Mouse (Mus musculus) erythroid progenitor cell, adult 5-6 weeks (primary cell): ENCODE data around the gene Ugt1a7c. TPM values are rescaled to one million over a fixed set of nuclear protein-coding genes. Genes with fewer than 3 reads are reported as not detected.
"Not testable (repeated sequence)": the region's sequence is repeated elsewhere in the genome, so short reads cannot be mapped to it uniquely, and the experiment has no call there.

Experiments used
- ATAC-seq: replicated peaks from 2 replicates; pipeline ENCODE4 v1.8.0; 2016; ENCODE audit warnings: moderate number of reproducible peaks, mild to moderate bottlenecking, moderate TSS enrichment, inconsistent platforms; ENCODE audit not compliant: poor library complexity, low FRiP score, severe bottlenecking
- total RNA-seq, 2 experiments: library from RNA; stranded (forward) in 1 of 2; stranded (reverse) in 1 of 2; fragments of 150-400 nt in 1 of 2; fragments of 186-747, 209-891 nt in 1 of 2; gene quantifications; 2 replicates each; pipeline versions ENCODE4 v1.2.3 to v1.2.4; 2015 to 2017; ENCODE audit warnings: low replicate concordance in 2 of 2

Ugt1a7c gene
- total RNA-seq (2015; ENCODE audit: low replicate concordance): 4.0 and 7.5 TPM in 2 replicates
- total RNA-seq (2017; ENCODE audit: low replicate concordance): 3.6 and 11.5 TPM in 2 replicates

DNA sequence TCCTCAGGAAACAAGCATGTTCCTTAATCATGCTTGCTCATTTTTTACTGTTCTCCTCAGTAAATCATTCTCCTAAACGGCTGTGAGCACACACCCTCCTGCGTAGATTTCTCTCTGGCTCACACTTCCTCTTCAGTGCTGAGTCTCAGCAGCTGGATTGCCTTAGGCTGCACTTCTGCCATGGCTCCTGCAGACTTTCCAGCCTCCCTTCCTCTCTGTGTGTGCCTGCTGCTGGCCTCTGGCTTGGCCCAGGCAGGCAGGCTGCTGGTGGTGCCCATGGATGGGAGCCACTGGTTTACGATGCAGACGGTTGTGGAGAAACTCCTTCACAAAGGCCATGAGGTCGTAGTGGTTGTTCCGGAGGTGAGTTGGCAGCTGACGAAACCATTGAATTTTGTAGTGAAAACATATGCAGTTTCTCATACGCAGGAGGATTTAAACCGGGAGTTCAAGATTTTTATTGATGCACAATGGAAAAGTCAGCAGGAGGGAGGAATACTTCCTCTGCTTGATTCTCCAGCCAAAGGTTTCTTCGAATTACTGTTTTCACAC lies at the start of gene Ugt1a7c:
Gene Ugt1a7c, plus strand, starts transcription at position 122 of the 552 bp plus-strand sequence.
- no peak for ATAC-seq

GRCm38 (mm10) chr1:88047408-88047807 lies 47.5 kb upstream of the Ugt1a7c start:
- not testable (repeated sequence) for ATAC-seq

- ATAC-seq: no peak
These were observed 39.8 kb upstream of the Ugt1a7c start, which contains the start of gene Ugt1a10 for GRCm38 (mm10) chr1:88055088-88055487. Gene Ugt1a10 (plus strand): TSS chr1:88055388.

DNA sequence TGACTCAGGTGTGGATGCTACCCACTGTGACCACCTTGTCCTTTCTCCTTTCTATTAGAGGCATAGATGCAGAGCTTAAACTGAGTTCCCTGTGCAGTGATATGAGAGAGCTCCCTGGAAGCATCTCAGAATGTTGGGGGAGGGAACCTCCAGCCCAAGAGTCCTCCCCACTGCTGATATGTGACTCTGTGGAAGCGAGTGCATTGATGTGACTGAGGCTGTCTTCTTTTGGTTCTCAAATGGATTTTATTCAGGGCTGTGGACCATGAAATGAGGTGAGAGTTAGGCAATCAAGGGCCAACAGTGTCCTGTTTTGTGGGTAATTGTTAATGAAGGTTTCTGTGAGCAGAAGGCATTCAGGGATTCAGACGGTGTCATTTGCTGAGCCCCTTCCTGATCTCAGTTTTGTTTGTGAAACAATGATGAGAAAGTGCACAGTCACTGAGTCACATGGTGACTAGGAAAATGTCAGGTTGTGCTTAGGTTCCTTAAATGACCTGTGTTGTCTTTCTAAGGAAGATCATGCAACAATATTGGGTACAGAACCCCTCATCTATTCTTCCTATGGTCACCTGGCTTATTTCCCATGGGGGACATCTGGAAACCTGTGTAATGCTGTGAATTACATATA lies 28.3 kb upstream of the Ugt1a7c start:
- not testable (repeated sequence) for ATAC-seq

DNA sequence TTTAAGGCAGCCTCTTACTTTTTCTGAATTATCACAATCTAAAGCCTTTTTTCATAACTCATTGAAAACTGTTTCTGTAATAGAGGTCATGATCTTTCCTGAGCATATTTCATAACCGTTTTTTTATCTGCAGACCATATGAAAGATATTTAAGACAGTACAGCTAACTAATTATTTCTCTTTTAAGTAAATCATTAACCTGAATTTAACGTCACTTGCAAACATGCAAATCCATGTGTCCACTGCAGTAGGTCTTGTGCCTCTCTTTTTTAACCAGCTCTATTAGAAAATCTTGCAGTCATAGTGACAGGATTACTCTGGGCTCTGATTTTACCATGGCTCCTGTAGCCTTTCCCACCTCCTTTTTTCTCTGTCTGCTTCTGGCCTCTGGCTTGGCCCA lies 24.4 kb upstream of the Ugt1a7c start, which contains the start of gene Ugt1a9:
Gene Ugt1a9, plus strand, starts transcription at position 306 of the 400 bp plus-strand sequence.
- no peak for ATAC-seq

DNA sequence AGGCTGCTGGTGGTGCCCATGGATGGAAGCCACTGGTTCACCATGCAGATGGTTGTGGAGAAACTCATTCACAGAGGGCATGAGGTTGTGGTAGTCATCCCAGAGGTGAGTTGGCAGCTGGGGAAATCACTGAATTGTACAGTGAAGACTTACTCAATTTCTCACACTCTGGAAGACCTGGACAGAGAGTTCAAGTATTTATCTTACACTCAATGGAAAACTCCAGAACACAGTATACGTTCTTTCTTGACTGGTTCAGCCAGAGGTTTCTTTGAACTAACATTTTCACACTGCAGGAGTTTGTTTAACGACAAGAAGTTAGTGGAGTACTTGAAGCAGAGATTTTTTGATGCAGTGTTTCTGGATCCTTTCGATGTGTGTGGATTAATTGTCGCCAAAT lies 24.0 kb upstream of the Ugt1a7c start:
- ATAC-seq: no peak

DNA sequence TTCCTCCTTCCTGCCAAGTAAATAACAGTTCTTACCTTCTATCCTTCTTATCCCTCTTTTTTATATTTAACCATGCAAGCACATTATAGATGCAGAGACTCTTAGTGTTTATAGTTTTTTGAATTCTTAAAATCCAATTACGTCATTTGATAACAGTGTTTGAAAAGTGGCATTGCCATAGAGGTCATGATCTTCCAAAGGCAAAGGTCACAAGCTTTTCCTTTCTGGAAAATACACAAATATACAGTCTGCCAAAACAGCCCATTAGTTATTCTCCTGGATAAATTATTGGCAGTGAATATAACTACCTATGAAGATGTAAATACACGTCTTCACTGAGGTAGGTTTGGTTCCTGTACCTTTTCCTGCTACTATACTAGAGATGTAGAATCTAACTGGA lies 20.4 kb upstream of the Ugt1a7c start:
- ATAC-seq: no peak

DNA sequence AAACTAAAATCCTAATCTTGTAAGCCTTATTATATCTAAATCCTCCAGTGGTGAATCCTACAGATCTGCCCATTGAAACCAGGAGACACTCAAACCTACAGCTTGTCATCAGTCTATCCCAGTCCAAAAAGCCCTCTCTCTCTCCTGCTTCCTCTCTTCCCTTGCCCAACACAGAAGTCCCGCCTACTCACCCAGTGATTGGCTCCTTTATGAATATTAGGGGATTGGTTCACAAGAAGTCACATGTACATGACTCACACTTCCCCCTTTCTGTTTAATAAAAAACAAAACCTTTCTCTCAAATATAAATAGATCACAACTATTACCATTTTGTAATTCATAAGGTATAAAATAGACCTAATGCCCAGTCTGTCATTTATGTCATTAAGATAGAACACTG lies 17.7 kb upstream of the Ugt1a7c start:
- ATAC-seq: no peak

- no peak for ATAC-seq
These were observed 13.2 kb upstream of the Ugt1a7c start for GRCm38 (mm10) chr1:88081670-88082069.

- no peak for ATAC-seq
These were observed 8.7 kb upstream of the Ugt1a7c start for GRCm38 (mm10) chr1:88086125-88086524.

DNA sequence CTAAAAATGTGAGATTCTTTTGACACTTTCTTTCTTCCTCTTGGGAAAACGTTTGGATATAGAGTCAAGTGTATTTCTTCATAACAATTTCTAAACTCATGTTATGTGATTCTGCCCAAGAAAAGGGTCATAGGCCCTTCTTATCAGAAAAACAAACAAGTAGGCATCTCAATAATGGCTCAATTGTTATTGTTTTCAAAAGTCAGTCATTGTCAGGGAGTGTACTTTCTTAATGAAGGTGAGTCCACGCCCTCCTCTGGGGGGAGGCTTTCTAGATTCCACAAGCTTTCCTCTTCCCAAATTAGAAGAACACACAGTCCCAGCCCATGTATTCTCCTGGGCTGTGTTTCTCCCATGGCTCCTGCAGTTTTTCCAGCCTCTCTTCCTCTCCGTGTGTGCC lies 7.3 kb upstream of the Ugt1a7c start, which contains the start of gene Ugt1a8:
Gene Ugt1a8, plus strand, starts transcription at position 301 of the 400 bp plus-strand sequence.
- no peak for ATAC-seq

GRCm38 (mm10) chr1:88092341-88092740 lies 2.5 kb upstream of the Ugt1a7c start:
- ATAC-seq: no peak

DNA sequence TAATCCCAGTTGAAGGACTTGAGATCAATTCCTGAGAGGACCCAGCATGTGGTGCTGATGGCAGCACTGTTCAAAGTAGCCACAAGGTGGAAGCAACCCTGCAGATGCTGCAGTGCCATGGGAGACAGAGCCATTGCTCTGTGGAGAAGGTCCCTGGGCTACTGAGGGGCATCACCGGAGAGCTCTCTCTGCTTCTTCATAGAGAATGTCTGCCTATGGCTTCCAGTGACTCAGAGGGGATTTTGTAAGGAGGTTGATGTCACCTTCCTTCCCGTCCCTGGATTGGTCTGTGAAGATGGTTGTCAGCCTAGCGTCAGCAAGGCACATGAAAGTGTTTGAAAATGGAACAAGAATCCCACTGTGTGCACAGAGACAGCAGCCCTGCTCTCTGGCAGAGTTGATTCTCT lies 589 bp upstream of the Ugt1a7c start:
- peak; percentile 17; the same call in 1 of the 2 replicates for ATAC-seq

GRCm38 (mm10) chr1:88098546-88098945 lies 3.7 kb downstream of the Ugt1a7c start:
- ATAC-seq: not testable (repeated sequence)

DNA sequence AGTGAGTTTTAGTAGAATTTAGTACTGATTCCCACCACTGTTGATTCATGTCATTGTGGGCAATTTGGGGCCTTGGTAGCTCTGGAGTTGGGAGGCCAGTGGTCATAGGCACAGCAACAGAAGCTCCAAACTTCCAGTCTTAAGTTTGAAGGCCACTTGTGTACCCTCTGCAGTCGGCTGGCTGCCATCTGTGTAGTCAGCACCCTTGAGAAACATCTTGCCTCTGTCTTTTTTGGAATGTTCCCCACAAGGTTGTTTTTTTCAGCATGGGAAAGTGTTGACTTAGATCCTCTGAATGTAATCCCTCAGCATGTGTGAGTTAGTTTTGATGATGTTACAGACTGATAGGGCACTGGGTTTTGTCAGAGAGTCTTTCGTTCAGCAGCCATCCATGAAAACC lies 4.8 kb downstream of the Ugt1a7c start:
- ATAC-seq: not testable (repeated sequence)

- not testable (repeated sequence) for ATAC-seq
These were observed 8.2 kb downstream of the Ugt1a7c start, which contains the start of gene Ugt1a6b for GRCm38 (mm10) chr1:88103019-88103418. Gene Ugt1a6b (plus strand): TSS chr1:88103252.

DNA sequence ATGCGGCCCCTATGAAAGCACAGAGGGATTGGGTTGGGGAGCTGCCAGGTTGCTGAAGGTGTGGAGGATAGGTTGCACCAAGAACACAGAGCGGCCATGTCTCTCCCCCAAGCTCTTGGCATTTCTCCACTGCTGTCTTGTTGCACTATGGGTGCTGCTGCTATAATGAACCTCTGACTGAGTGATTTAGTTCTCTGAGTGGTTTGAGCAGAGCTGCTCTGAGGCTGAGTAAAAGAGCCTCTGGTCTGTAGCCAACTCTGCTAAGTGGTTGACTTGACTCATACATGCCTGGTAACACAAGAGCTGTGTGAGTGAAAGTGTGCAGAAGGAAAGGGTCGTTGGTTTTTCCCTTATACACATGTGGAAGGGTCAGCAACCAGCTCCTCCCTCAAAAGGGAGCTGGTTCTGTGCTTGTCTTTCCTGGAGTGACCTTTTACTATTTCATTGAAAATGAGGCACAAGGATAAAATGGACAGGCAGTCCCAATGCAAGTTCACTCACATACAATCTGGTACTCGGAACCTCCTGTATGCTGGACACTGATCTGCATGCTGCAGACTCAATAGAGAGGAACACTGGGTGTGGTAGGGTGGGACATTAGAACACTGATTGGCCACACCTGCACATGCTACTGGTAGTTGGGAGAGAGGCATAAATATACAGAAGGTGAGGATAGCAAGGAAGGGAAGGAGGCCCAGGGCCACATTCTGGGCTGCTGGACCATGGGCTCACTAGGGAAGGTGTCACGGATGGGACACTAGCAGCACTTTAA lies 9.0 kb downstream of the Ugt1a7c start:
- ATAC-seq: not testable (repeated sequence)

DNA sequence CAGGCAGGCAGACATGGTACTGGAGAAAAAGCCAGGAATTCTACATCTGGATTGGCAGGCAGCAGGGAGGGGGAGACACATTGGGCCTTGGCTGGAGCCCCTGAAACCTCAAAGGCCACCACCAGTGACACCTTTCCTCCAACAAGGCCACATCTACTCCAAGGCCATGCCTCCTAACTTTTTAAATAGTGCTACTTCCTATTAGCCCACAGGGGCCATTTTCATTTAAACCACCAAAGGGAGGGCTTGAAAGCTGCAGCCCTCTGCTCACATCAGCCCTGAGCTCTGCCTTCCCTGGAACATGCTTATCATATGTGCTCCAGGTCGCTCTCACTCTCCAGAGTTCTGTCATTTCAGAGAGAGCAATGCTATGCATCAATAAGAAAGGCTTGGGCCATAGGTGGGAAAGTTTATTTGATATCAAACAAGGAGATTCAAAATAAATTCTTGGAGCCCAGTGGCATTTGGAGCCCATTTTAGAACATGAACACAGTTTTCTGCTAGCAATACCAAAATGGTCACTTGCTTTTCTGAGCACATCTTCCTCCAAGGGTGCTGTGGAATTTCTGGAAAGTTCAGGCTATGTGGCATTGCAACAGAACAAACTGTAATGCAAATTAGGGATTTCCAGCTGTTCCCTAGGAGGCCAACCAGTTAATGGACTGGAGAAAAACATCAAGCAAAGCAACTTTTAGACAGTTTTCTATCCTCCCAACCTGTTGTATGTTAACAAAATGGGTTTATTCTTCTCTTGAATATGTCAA lies 10.0 kb downstream of the Ugt1a7c start:
- ATAC-seq: no peak

- ATAC-seq: no peak
These were observed 10.8 kb downstream of the Ugt1a7c start for GRCm38 (mm10) chr1:88105656-88106055.
